Mouse (Mus musculus) forebrain, embryonic 14.5 days (tissue): Measurements from ENCODE around the gene Frrs1. TPM values are rescaled to one million over a fixed set of nuclear protein-coding genes. Genes with fewer than 3 reads are reported as not detected.

Experiments
- ATAC-seq: fragments of 200-750 bp; cut with Nextera tagmentation; 2 replicates; pipeline ENCODE4 v1.8.0; 2017; ENCODE audit warnings: mild to moderate bottlenecking, moderate library complexity
- DNase-seq: peaks from one replicate; pipeline ENCODE4 v3.0.0-alpha.2; 2015; ENCODE audit warnings: low spot score
- H3K27ac ChIP-seq: fragments of 300-500 bp; sonication (generic); 2 replicates; pipeline ENCODE4 v1.5.1; 2014; ENCODE audit warnings: low read depth, mild to moderate bottlenecking, control low read depth, low read length, moderate library complexity
- H3K27me3 ChIP-seq: fragments of 300-500 bp; sonication (generic); replicated peaks from 2 replicates; pipeline ENCODE4 v1.6.1; 2014; ENCODE audit warnings: low read length, control low read depth, mixed read lengths; ENCODE audit not compliant: control insufficient read depth, insufficient read depth
- H3K36me3 ChIP-seq: fragments of 300-500 bp; sonication (generic); 2 replicates; pipeline ENCODE4 v1.6.1; 2014; ENCODE audit warnings: low read length, control low read depth; ENCODE audit not compliant: control insufficient read depth, insufficient read depth
- H3K4me1 ChIP-seq: fragments of 300-500 bp; sonication (generic); 2 replicates; pipeline ENCODE4 v1.6.1; 2014; ENCODE audit warnings: antibody characterized with exemption, low read length, control low read depth; ENCODE audit not compliant: control insufficient read depth, insufficient read depth
- H3K4me2 ChIP-seq: fragments of 300-500 bp; sonication (generic); 2 replicates; pipeline ENCODE4 v1.6.1; 2014; ENCODE audit warnings: mild to moderate bottlenecking, control low read depth, low read length
- H3K4me3 ChIP-seq: fragments of 300-500 bp; sonication (generic); 2 replicates; pipeline ENCODE4 v1.5.1; 2014; ENCODE audit warnings: low read depth, low read length, control low read depth
- H3K9ac ChIP-seq: fragments of 300-500 bp; sonication (generic); 2 replicates; pipeline ENCODE4 v1.6.1; 2014; ENCODE audit warnings: mild to moderate bottlenecking, low read length, control low read depth, moderate library complexity
- H3K9me3 ChIP-seq: fragments of 300-500 bp; sonication (generic); replicated peaks from 2 replicates; pipeline ENCODE4 v1.6.1; 2016; ENCODE audit warnings: low read length, control low read depth, mixed read lengths; ENCODE audit not compliant: control insufficient read depth
- WGBS: fragments of 180-500 bp; shearing (Covaris S2); extraction: QIAGEN DNeasy Blood & Tissue Kit; methylation state at CpG from one replicate; pipeline ENCODE4 v1.1.7; 2014; 5-methylcytosine and 5-hydroxymethylcytosine counted together
- polyA plus RNA-seq: library from polyadenylated mRNA; unstranded; fragments of >200 nt; fragmentation: Nextera tagmentation; extraction: Ambion mirVana; gene quantifications from 2 replicates; pipeline ENCODE4 v1.2.1, GENCODE M21; 2014

Gene Frrs1
- polyA plus RNA-seq, 1 experiment from 2014 or later = 1.9 TPM

DNA sequence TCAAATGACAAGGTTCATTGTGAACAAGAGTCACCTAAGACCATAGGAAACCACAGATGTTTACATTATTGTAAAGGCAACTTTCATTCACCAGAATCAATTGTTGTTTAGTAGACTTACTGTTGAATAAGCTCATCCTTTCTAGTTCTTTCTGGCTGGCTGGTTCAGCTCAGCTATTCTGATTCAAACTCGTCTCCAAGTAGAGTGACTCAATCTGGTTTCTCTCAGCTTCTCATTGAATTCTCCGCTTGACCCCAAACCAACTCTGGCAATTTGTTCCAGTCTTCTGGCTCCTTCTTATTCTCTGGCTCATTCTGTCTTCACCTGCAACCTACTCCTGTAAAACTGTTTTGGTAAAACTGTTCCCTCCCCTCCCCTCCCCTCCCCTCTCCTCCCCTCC lies 18.0 kb upstream of the Frrs1 start:
- H3K27me3 ChIP-seq = no peaks in the 10 kb centered on the region
- H3K27ac ChIP-seq = no peak overlapping the region
- WGBS = 77% methylated on average over 2 of the region's 2 CpGs
- no peak for DNase-seq
- no peak for ATAC-seq
- no peak overlapping the region for H3K4me3 ChIP-seq
- H3K4me2 ChIP-seq = no peak overlapping the region
- no peaks in the 10 kb centered on the region for H3K36me3 ChIP-seq
- no peaks in the 10 kb centered on the region for H3K9me3 ChIP-seq
- no peak overlapping the region for H3K9ac ChIP-seq
- H3K4me1 ChIP-seq = no peaks in the 10 kb centered on the region

DNA sequence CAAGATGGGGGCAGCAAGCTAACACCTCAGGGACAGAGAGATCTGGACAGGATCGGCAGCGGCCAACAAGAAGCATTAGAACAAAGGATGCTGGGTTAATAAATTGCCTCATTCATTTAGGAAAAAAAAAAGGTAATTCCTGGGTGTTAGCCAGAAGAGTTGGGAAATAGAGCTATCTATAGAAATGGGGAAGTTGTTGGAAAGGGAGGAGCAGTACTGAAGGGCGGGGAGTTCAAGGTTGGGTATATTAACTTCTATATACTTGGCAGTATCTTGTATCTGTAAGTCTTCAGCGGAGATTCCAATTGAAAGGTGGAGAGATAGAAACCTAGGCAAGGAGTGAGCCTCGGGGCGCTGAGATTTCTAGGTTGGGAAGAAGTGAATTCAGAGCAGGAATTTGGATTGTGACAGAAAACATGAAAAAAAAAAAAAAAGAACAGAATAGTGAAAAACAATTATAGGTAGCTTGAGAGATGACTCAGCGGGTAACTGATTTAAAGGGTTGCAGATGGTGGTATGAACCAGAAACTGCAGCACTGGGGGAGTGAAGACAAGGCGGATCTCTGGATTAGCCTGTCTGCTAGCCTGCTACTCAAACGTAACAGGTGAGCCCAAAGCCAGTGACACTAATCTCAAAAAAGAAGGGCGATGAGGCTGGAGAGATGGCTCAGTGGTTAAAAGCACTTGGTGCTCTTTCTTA lies 14.2 kb upstream of the Frrs1 start:
- H3K4me2 ChIP-seq = no peak overlapping the region
- ATAC-seq = no peak
- H3K9me3 ChIP-seq = no peaks in the 10 kb centered on the region
- WGBS = 90% methylated on average over 10 of the region's 10 CpGs
- no peaks in the 10 kb centered on the region for H3K36me3 ChIP-seq
- H3K9ac ChIP-seq = no peak overlapping the region
- no peak overlapping the region for H3K27ac ChIP-seq
- H3K4me3 ChIP-seq = no peak overlapping the region
- DNase-seq = no peak
- H3K4me1 ChIP-seq = no peaks in the 10 kb centered on the region
- H3K27me3 ChIP-seq = no peaks in the 10 kb centered on the region

DNA sequence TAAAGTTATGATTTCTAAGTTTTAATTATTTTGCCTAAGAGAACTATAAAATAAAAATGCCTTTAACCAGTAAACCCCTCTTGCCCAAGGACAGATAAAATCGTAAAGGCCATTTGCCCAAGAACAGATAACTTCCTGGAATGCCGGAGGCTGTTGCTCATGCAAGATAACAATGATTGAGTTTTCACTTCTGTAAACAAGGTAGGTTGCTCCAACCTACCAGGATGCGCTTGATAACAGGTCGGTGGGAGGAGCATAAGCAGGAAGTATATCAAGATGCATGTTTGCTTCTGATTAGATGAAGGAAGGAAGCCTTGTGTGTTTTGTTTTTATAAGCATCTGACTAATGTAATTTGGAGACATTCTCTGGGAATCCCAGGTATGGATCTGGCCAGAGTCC lies 13.2 kb upstream of the Frrs1 start:
- Histone ChIP-seq H3K4me2 (no peak overlapping the region), H3K4me3 (no peak overlapping the region), H3K9ac (no peak overlapping the region), H3K27me3 (no peaks in the 10 kb centered on the region), H3K4me1 (no peaks in the 10 kb centered on the region), H3K36me3 (no peaks in the 10 kb centered on the region), H3K9me3 (no peaks in the 10 kb centered on the region), H3K27ac (no peak overlapping the region)
- DNase-seq (no peak), ATAC-seq (no peak)
- 96% methylated on average over 4 of the region's 4 CpGs for WGBS

DNA sequence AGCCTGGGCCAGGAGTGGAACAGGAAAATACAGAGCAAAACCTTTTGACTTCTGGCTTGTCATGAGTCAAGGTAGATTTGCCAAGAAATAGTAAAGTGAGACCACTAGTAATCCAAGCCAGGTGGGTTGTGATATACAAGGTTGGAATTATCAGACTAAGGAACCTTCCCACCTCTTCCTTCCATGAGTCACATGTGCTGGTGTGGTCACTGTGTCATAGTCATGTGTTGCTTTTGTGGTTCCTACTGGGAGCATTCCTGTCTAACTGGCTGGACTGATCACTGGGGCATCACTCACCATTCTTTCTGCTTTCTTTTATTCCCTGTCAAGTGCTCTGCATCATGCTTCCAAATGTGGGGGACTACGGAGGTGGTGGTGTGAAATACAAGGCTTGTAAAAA lies 11.2 kb upstream of the Frrs1 start:
- H3K36me3 ChIP-seq = no peaks in the 10 kb centered on the region
- H3K9ac ChIP-seq = no peak overlapping the region
- H3K4me3 ChIP-seq = no peak overlapping the region
- ATAC-seq (no peak), DNase-seq (no peak)
- WGBS = 88% methylated on average over 1 of the region's 1 CpGs
- no peak overlapping the region for H3K27ac ChIP-seq
- H3K9me3 ChIP-seq = no peaks in the 10 kb centered on the region
- H3K27me3 ChIP-seq = no peaks in the 10 kb centered on the region
- H3K4me2 ChIP-seq = no peak overlapping the region
- H3K4me1 ChIP-seq = no peaks in the 10 kb centered on the region

DNA sequence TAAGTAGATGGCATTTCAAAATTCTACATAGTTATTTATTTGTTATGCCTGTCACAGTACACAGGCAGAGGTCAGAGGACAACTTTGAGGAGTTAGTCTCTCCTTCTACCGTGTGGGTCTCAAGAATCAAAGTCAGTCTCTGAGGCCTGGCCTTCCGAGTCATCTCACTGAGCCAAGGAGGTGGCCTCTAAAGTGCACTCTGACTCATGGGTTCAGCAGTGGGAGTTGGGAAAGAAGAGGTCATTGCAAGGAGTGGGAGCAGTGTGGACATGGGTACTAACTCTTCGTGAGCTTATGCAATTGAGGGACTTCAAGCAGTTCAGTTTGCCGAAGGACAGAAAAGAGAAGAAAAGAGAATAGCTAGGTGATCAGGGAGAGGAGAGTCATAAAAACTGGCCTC lies 10.3 kb upstream of the Frrs1 start:
- Histone ChIP-seq H3K27me3 (no peaks in the 10 kb centered on the region), H3K36me3 (no peaks in the 10 kb centered on the region), H3K4me1 (no peaks in the 10 kb centered on the region), H3K4me3 (no peak overlapping the region), H3K4me2 (no peak overlapping the region), H3K27ac (no peak overlapping the region), H3K9me3 (no peaks in the 10 kb centered on the region), H3K9ac (no peak overlapping the region)
- no peak for ATAC-seq
- no peak for DNase-seq
- 90% methylated on average over 4 of the region's 4 CpGs for WGBS

DNA sequence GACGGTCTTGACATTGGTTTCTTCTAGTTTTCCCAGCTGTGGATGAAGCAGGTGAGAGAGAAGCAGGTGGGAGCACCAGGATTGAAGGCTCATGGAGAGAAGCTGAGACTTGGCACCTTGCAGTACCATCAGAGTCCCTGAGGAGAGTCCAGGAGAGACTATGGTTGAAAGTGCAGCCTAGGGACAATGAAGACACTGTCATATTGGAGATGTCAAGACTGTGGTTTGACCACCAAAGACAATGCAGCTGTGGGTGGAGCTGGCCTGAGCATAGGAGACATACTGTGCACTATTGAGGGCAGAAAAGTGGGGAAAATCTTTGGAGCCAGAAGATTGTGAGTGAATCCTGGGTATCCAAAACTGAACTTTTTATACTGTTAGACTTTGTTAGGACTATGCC lies 8.9 kb upstream of the Frrs1 start:
- Histone ChIP-seq H3K4me1 (no peaks in the 10 kb centered on the region), H3K9ac (no peak overlapping the region), H3K27ac (no peak overlapping the region), H3K36me3 (no peaks in the 10 kb centered on the region), H3K4me3 (no peak overlapping the region), H3K9me3 (no peaks in the 10 kb centered on the region), H3K4me2 (no peak overlapping the region), H3K27me3 (no peaks in the 10 kb centered on the region)
- 86% methylated on average over 1 of the region's 1 CpGs for WGBS
- ATAC-seq (no peak), DNase-seq (no peak)

DNA sequence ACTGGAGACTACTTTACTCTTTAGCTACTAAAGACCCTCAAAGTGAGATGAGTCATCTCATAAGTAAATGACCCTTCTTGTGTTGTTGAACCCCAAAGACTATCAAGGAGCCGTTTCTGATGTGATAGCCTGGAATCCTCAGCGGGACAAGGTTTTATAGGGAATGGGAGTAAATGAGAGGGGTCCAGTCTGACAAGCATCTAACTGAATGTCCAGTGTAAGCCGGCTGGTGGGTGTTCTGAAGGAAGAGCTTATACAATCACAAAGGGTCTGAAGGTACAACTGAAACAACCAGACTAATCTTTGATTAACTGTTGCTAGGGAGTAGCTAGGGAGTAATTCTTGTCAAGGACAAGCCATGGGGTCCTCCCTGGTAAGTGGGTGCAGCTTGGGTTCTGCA lies 6.8 kb upstream of the Frrs1 start:
- no peak for ATAC-seq
- Histone ChIP-seq H3K4me2 (no peak overlapping the region), H3K9me3 (no peaks in the 10 kb centered on the region), H3K27me3 (no peaks in the 10 kb centered on the region), H3K27ac (no peak overlapping the region), H3K36me3 (no peaks in the 10 kb centered on the region), H3K4me3 (no peak overlapping the region), H3K9ac (no peak overlapping the region), H3K4me1 (no peaks in the 10 kb centered on the region)
- DNase-seq = no peak
- 85% methylated on average over 3 of the region's 3 CpGs for WGBS

DNA sequence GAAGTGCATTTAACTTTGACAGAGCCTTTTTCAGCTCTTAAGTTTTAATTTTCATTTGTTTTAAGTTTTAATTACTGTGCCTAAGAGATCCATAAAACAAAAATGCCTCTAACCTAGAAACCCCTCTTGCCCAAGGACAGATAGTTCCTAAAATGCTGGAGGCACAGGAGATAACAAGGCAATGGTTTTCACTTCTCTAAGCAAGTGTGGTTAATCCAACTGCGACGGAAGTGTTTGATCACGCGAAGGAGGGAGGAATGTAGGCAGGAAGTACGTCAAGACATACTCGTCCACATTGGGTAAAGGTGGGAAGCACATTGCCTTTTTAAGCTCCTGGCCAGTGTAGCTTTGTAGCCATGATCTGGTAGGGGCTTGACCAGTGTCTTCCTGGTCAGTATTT lies 1.7 kb upstream of the Frrs1 start:
- 90% methylated on average over 6 of the region's 6 CpGs for WGBS
- Histone ChIP-seq H3K4me2 (no peak overlapping the region), H3K4me3 (no peak overlapping the region), H3K9ac (no peak overlapping the region), H3K36me3 (no peaks in the 10 kb centered on the region), H3K27me3 (no peaks in the 10 kb centered on the region), H3K4me1 (peaks cover 3% of the 10 kb centered on the region), H3K27ac (no peak overlapping the region), H3K9me3 (no peaks in the 10 kb centered on the region)
- DNase-seq = no peak
- ATAC-seq = no peak

DNA sequence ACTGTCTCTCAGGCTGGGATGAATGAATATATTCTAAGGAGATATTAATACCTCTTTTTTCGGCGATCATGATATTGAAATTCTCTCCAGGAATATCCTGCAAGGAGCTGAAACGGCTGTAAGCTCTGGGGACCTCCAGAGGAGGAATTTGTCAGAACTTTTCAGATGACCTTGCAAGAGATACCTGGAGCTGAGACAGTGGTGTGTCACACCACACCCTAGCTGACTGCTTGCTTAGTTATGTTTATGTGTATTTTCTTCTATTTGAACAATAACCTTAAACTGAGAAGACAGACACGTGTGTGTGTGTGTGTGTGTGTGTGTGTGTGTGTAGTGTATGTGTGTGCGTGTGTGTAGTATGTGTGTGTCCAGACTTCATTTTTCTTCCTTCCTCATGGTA lies 488 bp downstream of the Frrs1 start:
- Histone ChIP-seq H3K4me1 (peaks cover 3% of the 10 kb centered on the region), H3K9ac (no peak overlapping the region), H3K36me3 (no peaks in the 10 kb centered on the region), H3K4me2 (no peak overlapping the region), H3K27me3 (no peaks in the 10 kb centered on the region), H3K27ac (no peak overlapping the region), H3K4me3 (no peak overlapping the region), H3K9me3 (no peaks in the 10 kb centered on the region)
- WGBS = 88% methylated on average over 5 of the region's 5 CpGs
- ATAC-seq = no peak
- no peak for DNase-seq
